Mouse (Mus musculus) lung, embryonic 16.5 days (tissue): ENCODE results near the gene Leo1. TPM values are rescaled to one million over a fixed set of nuclear protein-coding genes. Genes with fewer than 3 reads are reported as not detected.
A peak's percentile ranks its signal among the peaks of the same experiment; 100 is the strongest.
"Not testable (repeated sequence)": the region's sequence is repeated elsewhere in the genome, so short reads cannot be mapped to it uniquely, and the experiment has no call there.

Experiments used
- ATAC-seq: fragments of 200-750 bp; cut with Nextera tagmentation; 2 replicates; pipeline ENCODE4 v1.8.0; 2017; ENCODE audit warnings: low read depth, mild to moderate bottlenecking, moderate library complexity
- H3K27ac ChIP-seq: fragments of 300-500 bp; sonication (generic); 2 replicates; pipeline ENCODE4 v1.5.1; 2014; ENCODE audit warnings: mild to moderate bottlenecking, control low read depth, low read length
- H3K27me3 ChIP-seq: fragments of 300-500 bp; sonication (generic); 2 replicates; pipeline ENCODE4 v1.6.1; 2014; ENCODE audit warnings: low read depth, low read length, mixed read lengths; ENCODE audit not compliant: control insufficient read depth, insufficient read depth
- H3K36me3 ChIP-seq: fragments of 300-500 bp; sonication (generic); 2 replicates; pipeline ENCODE4 v1.6.1; 2014; ENCODE audit warnings: low read length; ENCODE audit not compliant: control insufficient read depth, insufficient read depth
- H3K4me1 ChIP-seq: fragments of 300-500 bp; sonication (generic); replicated peaks from 2 replicates; pipeline ENCODE4 v1.6.1; 2014; ENCODE audit warnings: low read length, mixed read lengths; ENCODE audit not compliant: control insufficient read depth, insufficient read depth
- H3K4me2 ChIP-seq: fragments of 300-500 bp; sonication (generic); 2 replicates; pipeline ENCODE4 v1.6.1; 2014; ENCODE audit warnings: low read depth, low read length, control low read depth
- H3K4me3 ChIP-seq: fragments of 300-500 bp; sonication (generic); 2 replicates; pipeline ENCODE4 v1.5.1; 2014; ENCODE audit warnings: mild to moderate bottlenecking, low read length, control low read depth
- H3K9ac ChIP-seq: fragments of 300-500 bp; sonication (generic); 2 replicates; pipeline ENCODE4 v1.6.1; 2014; ENCODE audit warnings: low read length, control low read depth
- H3K9me3 ChIP-seq: fragments of 300-500 bp; sonication (generic); 2 replicates; pipeline ENCODE4 v1.6.1; 2016; ENCODE audit warnings: low read length; ENCODE audit not compliant: control insufficient read depth
- WGBS: fragments of 180-500 bp; shearing (Covaris S2); extraction: QIAGEN DNeasy Blood & Tissue Kit; methylation state at CpG from one replicate; pipeline ENCODE4 v1.1.7; 2014; 5-methylcytosine and 5-hydroxymethylcytosine counted together
- polyA plus RNA-seq: library from polyadenylated mRNA; unstranded; fragments of >200 nt; fragmentation: Nextera tagmentation; extraction: Ambion mirVana; gene quantifications from 2 replicates; pipeline ENCODE4 v1.2.1, GENCODE M21; 2015

Gene Leo1
- polyA plus RNA-seq, 1 experiment from 2014 or later = 36.3 TPM

DNA sequence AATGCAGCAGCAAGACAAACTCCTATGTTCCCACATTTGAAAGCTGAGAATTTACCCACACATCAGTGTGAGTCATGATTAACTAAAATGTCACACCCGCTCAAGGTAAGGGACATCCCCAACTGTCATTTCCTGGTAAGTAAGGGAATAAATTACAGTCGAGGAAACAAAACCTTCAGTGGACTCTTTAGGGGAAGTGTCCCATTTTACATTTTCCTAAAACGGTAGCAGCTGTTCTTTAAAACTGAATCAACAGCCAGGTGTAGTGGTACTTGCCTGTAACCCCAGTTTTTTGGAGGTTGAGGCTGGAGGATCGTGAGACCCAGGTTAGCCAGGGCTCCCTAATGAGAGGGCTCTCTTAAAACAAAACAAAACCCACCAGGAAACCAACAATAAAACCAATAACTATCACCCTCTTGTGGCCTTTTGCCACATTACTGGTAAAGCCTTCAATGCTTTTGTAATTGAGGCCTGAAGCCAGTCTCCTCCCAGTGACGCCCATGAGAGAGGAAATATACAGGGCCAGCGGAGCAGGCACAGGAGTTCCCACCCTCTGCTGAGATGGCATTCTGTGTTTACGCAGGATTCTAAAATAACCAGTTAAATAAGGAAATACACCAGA is 7.0 kb upstream of the Leo1 start:
- peaks cover 4% of the 10 kb centered on the region; the same call in 1 of the 2 replicates for H3K4me1 ChIP-seq
- H3K4me3 ChIP-seq = no peak overlapping the region
- ATAC-seq = no peak

DNA sequence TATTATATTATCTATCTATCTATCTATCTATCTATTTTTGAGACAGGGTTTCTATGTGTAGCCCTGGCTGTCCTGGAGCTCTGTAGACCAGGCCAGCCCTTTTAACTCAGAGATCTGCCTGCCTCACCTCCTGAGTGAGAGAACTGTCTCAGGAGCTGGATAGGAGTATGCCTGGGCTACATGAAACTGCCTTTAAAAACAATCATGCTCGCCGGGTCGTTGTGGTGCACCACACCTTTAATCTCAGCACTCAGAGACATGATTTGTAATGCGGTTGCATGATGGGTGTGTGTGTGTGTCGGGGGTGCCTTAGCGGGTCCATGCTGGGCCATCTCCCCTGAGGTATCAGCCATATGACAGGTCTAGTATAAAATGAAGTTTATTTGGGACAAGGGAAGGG is 6.5 kb upstream of the Leo1 start:
- Histone ChIP-seq H3K9me3 (no peaks in the 10 kb centered on the region), H3K27me3 (no peaks in the 10 kb centered on the region), H3K9ac (no peak overlapping the region), H3K4me2 (no peak overlapping the region), H3K36me3 (no peaks in the 10 kb centered on the region), H3K27ac (no peak overlapping the region), H3K4me1 (peaks cover 4% of the 10 kb centered on the region; the same call in 1 of the 2 replicates), H3K4me3 (no peak overlapping the region)
- ATAC-seq = no peak
- 74% methylated on average over 6 of the region's 6 CpGs for WGBS

More for the DNA sequence above, 7.0 kb upstream of the Leo1 start:
- WGBS = 47% methylated on average over 7 of the region's 7 CpGs
- H3K4me2 ChIP-seq = no peak overlapping the region
- no peak overlapping the region for H3K27ac ChIP-seq
- H3K9ac ChIP-seq = no peak overlapping the region
- no peaks in the 10 kb centered on the region for H3K27me3 ChIP-seq
- no peaks in the 10 kb centered on the region for H3K9me3 ChIP-seq
- no peaks in the 10 kb centered on the region for H3K36me3 ChIP-seq

DNA sequence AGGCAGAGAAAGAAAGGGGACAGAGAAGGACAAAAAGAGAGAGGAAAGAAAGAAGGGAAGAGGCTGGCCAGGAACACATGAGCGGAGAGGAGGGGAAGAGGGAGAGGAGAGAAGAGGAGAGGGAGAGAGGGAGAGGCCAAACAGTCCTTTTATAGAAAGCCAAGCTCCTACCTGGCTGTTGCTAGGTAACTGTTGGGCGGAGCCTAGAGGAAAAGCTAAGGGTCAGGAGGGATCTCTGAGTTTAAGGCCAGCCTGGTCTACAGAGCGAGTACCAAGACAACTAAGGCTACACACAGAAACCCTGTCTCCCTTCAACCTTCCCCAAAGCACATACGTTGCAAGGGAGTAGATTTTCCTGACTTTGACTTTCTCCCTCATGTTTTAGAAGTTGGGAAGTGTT is 6.0 kb upstream of the Leo1 start:
- Histone ChIP-seq H3K36me3 (no peaks in the 10 kb centered on the region), H3K27ac (0 out of 2 replicates have a peak overlapping the region, but pooled peaks have one; percentile 17), H3K9ac (no peak overlapping the region), H3K4me2 (no peak overlapping the region), H3K9me3 (no peaks in the 10 kb centered on the region), H3K27me3 (no peaks in the 10 kb centered on the region), H3K4me3 (no peak overlapping the region), H3K4me1 (peaks cover 4% of the 10 kb centered on the region; the same call in 1 of the 2 replicates)
- 78% methylated on average over 4 of the region's 4 CpGs for WGBS
- no peak; the same call in 1 of the 2 replicates for ATAC-seq

GRCm38 (mm10) chr9:75435918-75436317 is 5.4 kb upstream of the Leo1 start:
- peaks cover 4% of the 10 kb centered on the region; the same call in 1 of the 2 replicates for H3K4me1 ChIP-seq
- peak overlapping the region; percentile 31 for H3K4me2 ChIP-seq
- no peaks in the 10 kb centered on the region for H3K9me3 ChIP-seq
- H3K36me3 ChIP-seq = no peaks in the 10 kb centered on the region
- H3K27ac ChIP-seq = 0 out of 2 replicates have a peak overlapping the region, but pooled peaks have one; percentile 17
- peak; percentile 90 for ATAC-seq
- H3K27me3 ChIP-seq = no peaks in the 10 kb centered on the region
- WGBS = 3% methylated on average over 12 of the region's 12 CpGs
- peak overlapping the region; percentile 28; the same call in 1 of the 2 replicates for H3K9ac ChIP-seq
- no peak overlapping the region for H3K4me3 ChIP-seq

- H3K4me1 ChIP-seq = peaks cover 12% of the 10 kb centered on the region
- H3K4me2 ChIP-seq = no peak overlapping the region
- no peak overlapping the region for H3K4me3 ChIP-seq
- H3K9me3 ChIP-seq = no peaks in the 10 kb centered on the region
- ATAC-seq = no peak
- no peaks in the 10 kb centered on the region for H3K27me3 ChIP-seq
- H3K36me3 ChIP-seq = no peaks in the 10 kb centered on the region
- no peak overlapping the region for H3K9ac ChIP-seq
- H3K27ac ChIP-seq = no peak overlapping the region
- 34% methylated on average over 6 of the region's 6 CpGs for WGBS
Measured at GRCm38 (mm10) chr9:75437653-75438385, 3.5 kb upstream of the Leo1 start.

DNA sequence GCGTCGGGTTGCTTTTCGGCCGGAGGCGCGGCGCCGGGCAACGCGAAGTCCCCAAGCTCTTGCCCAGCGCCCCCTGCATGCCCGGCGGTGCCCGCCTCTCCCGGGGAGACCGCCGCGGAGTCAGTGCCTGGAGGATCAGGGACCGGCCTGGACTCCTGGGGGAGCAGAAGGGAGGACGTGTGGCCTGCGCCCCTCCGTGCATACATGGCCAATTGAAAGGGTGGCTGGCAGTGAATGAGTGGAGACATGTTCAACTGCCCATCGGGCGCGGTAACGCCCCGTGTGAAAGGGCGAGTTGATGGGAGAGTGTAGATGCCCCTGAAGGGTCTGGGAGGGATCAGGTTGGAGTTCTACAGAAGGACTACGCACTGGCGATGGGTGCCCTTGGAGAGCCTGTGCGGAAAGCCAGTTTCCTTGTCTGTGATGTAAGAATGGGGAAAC is 387 bp downstream of the Leo1 start:
- H3K27me3 ChIP-seq = no peaks in the 10 kb centered on the region
- peak; percentile 86 for ATAC-seq
- peak overlapping the region; percentile 83 for H3K4me2 ChIP-seq
- peak overlapping the region; percentile 94 for H3K4me3 ChIP-seq
- H3K4me1 ChIP-seq = peaks cover 11% of the 10 kb centered on the region
- under 1% methylated on average over 24 of the region's 31 CpGs for WGBS
- H3K36me3 ChIP-seq = peaks cover 4% of the 10 kb centered on the region
- peak overlapping the region; percentile 88 for H3K27ac ChIP-seq
- H3K9ac ChIP-seq = peak overlapping the region; percentile 95
- H3K9me3 ChIP-seq = no peaks in the 10 kb centered on the region

GRCm38 (mm10) chr9:75444981-75445380 is 3.7 kb downstream of the Leo1 start:
- no peak overlapping the region for H3K27ac ChIP-seq
- no peak for ATAC-seq
- H3K4me3 ChIP-seq = no peak overlapping the region
- peaks cover 16% of the 10 kb centered on the region for H3K36me3 ChIP-seq
- no peak overlapping the region for H3K9ac ChIP-seq
- WGBS = 84% methylated on average over 15 of the region's 15 CpGs
- no peaks in the 10 kb centered on the region for H3K27me3 ChIP-seq
- no peak overlapping the region for H3K4me2 ChIP-seq
- H3K4me1 ChIP-seq = peaks cover 11% of the 10 kb centered on the region
- H3K9me3 ChIP-seq = no peaks in the 10 kb centered on the region

DNA sequence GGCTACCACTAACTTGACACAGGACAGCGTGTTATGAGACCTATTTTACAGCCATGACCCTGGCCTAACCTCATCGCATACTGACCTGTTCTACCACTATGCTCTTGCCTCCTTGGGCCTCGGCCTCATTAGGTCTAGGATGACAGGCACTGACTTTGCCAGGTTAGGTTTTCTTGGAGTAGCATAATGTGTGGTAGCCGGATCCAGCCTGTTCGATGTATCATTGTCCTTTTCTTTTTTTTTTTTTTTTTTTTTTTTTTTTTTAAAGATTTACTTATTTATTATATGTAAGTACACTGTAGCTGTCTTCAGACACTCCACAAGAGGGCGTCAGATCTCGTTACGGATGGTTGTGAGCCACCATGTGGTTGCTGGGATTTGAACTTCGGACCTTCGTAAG is 5.2 kb downstream of the Leo1 start:
- peaks cover 11% of the 10 kb centered on the region for H3K4me1 ChIP-seq
- 88% methylated on average over 10 of the region's 10 CpGs for WGBS
- H3K36me3 ChIP-seq = peaks cover 21% of the 10 kb centered on the region

DNA sequence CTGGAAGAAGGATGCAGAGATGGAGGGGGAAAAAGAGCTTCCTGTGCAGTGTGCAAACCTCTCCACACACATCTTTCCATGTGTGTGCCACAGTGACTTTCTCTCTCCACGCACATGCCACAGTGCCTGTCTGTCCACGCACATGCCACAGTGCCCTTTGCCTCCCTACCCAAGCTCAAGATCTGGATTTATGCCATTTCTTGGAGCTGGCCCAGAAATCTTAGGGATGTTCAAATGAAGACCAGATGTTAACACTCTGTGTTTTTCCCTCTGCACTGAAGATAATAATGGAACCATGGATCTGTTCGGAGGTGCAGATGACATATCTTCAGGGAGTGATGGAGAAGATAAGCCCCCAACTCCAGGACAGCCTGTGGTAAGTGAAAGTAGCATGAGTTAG is 6.7 kb downstream of the Leo1 start:
- Histone ChIP-seq H3K4me3 (no peak overlapping the region), H3K36me3 (peaks cover 27% of the 10 kb centered on the region), H3K4me2 (no peak overlapping the region), H3K4me1 (peaks cover under 1% of the 10 kb centered on the region; the same call in 1 of the 2 replicates), H3K9ac (no peak overlapping the region), H3K27me3 (no peaks in the 10 kb centered on the region), H3K9me3 (no peaks in the 10 kb centered on the region), H3K27ac (no peak overlapping the region)
- 87% methylated on average over 3 of the region's 3 CpGs for WGBS
- ATAC-seq = no peak

More for the DNA sequence above, 5.2 kb downstream of the Leo1 start:
- H3K9me3 ChIP-seq, H3K27me3 ChIP-seq, H3K27ac ChIP-seq, ATAC-seq, H3K4me3 ChIP-seq, H3K4me2 ChIP-seq, H3K9ac ChIP-seq: not testable (repeated sequence)
